Mouse (Mus musculus): Measurements from ENCODE around the gene Tex45.

DNA sequence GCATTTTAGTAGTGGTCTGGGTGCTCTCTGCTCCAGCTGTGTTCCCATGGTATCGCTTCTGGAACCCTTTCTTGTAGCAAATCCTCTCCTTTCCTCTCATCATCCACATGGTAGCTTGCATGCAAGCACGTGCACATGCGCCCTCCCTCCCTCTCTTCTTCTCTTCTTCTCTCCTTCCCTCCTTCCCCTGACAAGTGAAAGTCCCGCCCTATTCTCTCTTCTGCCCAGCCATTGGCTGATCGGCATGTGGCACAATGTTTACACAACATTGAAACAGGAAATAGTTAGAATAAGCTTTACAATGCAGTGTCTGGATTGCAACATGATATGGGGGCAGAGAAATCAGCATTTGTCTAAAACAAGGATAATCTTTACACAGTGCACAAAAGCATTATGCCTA lies 10.9 kb downstream of the Tex45 start:
- TF ChIP-seq POLR2A (IDR thresholded peaks at IDR 0.05; ENCODE audit: borderline replicate concordance, low read depth, low read length) (no peak), CTCF (IDR thresholded peaks at IDR 0.05; ENCODE audit: low read depth, low read length) (no peak)
